Mouse (Mus musculus) lung, embryonic 15.5 days (tissue): ENCODE measurements around the gene Gsdme. TPM values are rescaled to one million over a fixed set of nuclear protein-coding genes. Genes with fewer than 3 reads are reported as not detected.

Experiments used
- ATAC-seq: fragments of 200-750 bp; cut with Nextera tagmentation; 2 replicates; pipeline ENCODE4 v1.8.0; 2017; ENCODE audit warnings: moderate number of reproducible peaks, borderline replicate concordance; ENCODE audit not compliant: low FRiP score, low TSS enrichment; ENCODE audit errors: extremely low read depth
- H3K27ac ChIP-seq: fragments of 300-500 bp; sonication (generic); 2 replicates; pipeline ENCODE4 v1.5.1; 2015; ENCODE audit warnings: moderate library complexity, mild to moderate bottlenecking, inconsistent platforms
- H3K27me3 ChIP-seq: fragments of 300-500 bp; sonication (generic); 2 replicates; pipeline ENCODE4 v1.6.1; 2015; ENCODE audit warnings: inconsistent platforms
- H3K36me3 ChIP-seq: fragments of 300-500 bp; sonication (generic); 2 replicates; pipeline ENCODE4 v1.6.1; 2015; ENCODE audit warnings: inconsistent platforms
- H3K4me1 ChIP-seq: fragments of 300-500 bp; sonication (generic); 2 replicates; pipeline ENCODE4 v1.6.1; 2015; ENCODE audit warnings: inconsistent platforms
- H3K4me2 ChIP-seq: fragments of 300-500 bp; sonication (generic); 2 replicates; pipeline ENCODE4 v1.6.1; 2015; ENCODE audit warnings: inconsistent platforms, mild to moderate bottlenecking, moderate library complexity
- H3K4me3 ChIP-seq: fragments of 300-500 bp; sonication (generic); 2 replicates; pipeline ENCODE4 v1.5.1; 2015; ENCODE audit warnings: mild to moderate bottlenecking, inconsistent platforms
- H3K9ac ChIP-seq: fragments of 300-500 bp; sonication (generic); 2 replicates; pipeline ENCODE4 v1.6.1; 2015; ENCODE audit warnings: inconsistent platforms
- H3K9me3 ChIP-seq: fragments of 300-500 bp; sonication (generic); 2 replicates; pipeline ENCODE4 v1.6.1; 2016; ENCODE audit warnings: inconsistent platforms
- WGBS: fragments of 180-500 bp; shearing (Covaris S2); methylation state at CpG from one replicate; pipeline ENCODE4 v1.1.7; 2015; 5-methylcytosine and 5-hydroxymethylcytosine counted together
- polyA plus RNA-seq: library from polyadenylated mRNA; unstranded; fragments of >200 nt; fragmentation: Nextera tagmentation; extraction: Ambion mirVana; gene quantifications from 2 replicates; pipeline ENCODE4 v1.2.1, GENCODE M21; 2015

Gene Gsdme
- polyA plus RNA-seq, 1 experiment from 2014 or later, result 36.0 TPM

DNA sequence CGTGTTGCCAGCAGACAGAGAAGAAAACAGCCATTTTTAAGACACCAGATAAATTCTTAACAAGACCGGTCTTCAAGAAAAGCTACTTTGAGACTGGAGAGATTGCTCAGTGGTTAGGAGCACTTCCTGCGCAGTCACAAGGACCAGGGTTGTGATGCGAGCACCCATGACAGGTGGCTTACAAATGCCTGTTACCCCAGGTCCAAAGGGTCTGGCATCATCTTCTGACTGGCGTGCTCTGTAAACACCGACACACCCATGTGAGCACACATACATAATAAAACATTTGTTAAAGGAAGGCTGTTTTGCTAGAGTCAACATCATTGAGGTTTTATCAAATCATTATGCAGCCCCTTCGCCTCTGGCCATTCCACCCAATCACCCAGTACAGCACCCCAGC lies 16.0 kb upstream of the Gsdme start:
- Histone ChIP-seq H3K9ac (no peak overlapping the region), H3K27ac (no peak overlapping the region), H3K4me3 (no peak overlapping the region), H3K36me3 (no peaks in the 10 kb centered on the region), H3K4me1 (no peaks in the 10 kb centered on the region), H3K9me3 (no peaks in the 10 kb centered on the region), H3K4me2 (no peak overlapping the region), H3K27me3 (no peaks in the 10 kb centered on the region)
- WGBS, result 83% methylated on average over 7 of the region's 7 CpGs
- ATAC-seq, result no peak

- Histone ChIP-seq H3K9ac (no peak overlapping the region), H3K27ac (no peak overlapping the region), H3K27me3 (no peaks in the 10 kb centered on the region), H3K4me1 (no peaks in the 10 kb centered on the region), H3K4me3 (no peak overlapping the region), H3K4me2 (no peak overlapping the region), H3K36me3 (no peaks in the 10 kb centered on the region), H3K9me3 (no peaks in the 10 kb centered on the region)
- ATAC-seq, result no peak
- WGBS, result 79% methylated on average over 4 of the region's 4 CpGs
Observed at GRCm38 (mm10) chr6:50273947-50274346, 10.3 kb upstream of the Gsdme start.

GRCm38 (mm10) chr6:50273416-50273815 lies 9.8 kb upstream of the Gsdme start:
- WGBS, result 68% methylated on average over 1 of the region's 1 CpGs
- no peaks in the 10 kb centered on the region for H3K9me3 ChIP-seq
- H3K4me3 ChIP-seq, result no peak overlapping the region
- no peak overlapping the region for H3K9ac ChIP-seq
- no peaks in the 10 kb centered on the region for H3K4me1 ChIP-seq
- no peaks in the 10 kb centered on the region for H3K27me3 ChIP-seq
- no peaks in the 10 kb centered on the region for H3K36me3 ChIP-seq
- no peak for ATAC-seq
- H3K4me2 ChIP-seq, result no peak overlapping the region
- H3K27ac ChIP-seq, result no peak overlapping the region

- Histone ChIP-seq H3K9ac (no peak overlapping the region), H3K27ac (no peak overlapping the region), H3K4me3 (no peak overlapping the region), H3K36me3 (no peaks in the 10 kb centered on the region), H3K9me3 (no peaks in the 10 kb centered on the region), H3K4me2 (peak overlapping the region; percentile 86), H3K27me3 (no peaks in the 10 kb centered on the region), H3K4me1 (0 out of 2 replicates have a peak, but pooled peaks cover 6% of the 10 kb centered on the region)
- 0 out of 2 replicates have a peak, but pooled peaks have one; percentile 28 for ATAC-seq
- 30% methylated on average over 7 of the region's 7 CpGs for WGBS
Observed at GRCm38 (mm10) chr6:50262310-50262709, 1.4 kb downstream of the Gsdme start.

- H3K27ac ChIP-seq, result no peak overlapping the region
- no peaks in the 10 kb centered on the region for H3K36me3 ChIP-seq
- WGBS, result under 1% methylated on average over 6 of the region's 6 CpGs
- H3K4me2 ChIP-seq, result peak overlapping the region; percentile 86
- H3K4me1 ChIP-seq, result 0 out of 2 replicates have a peak, but pooled peaks cover 6% of the 10 kb centered on the region
- peak overlapping the region; percentile 50 for H3K4me3 ChIP-seq
- peak overlapping the region; percentile 54 for H3K9ac ChIP-seq
- H3K27me3 ChIP-seq, result no peaks in the 10 kb centered on the region
- no peaks in the 10 kb centered on the region for H3K9me3 ChIP-seq
- no peak for ATAC-seq
Observed at GRCm38 (mm10) chr6:50261922-50262261, 1.8 kb downstream of the Gsdme start.

DNA sequence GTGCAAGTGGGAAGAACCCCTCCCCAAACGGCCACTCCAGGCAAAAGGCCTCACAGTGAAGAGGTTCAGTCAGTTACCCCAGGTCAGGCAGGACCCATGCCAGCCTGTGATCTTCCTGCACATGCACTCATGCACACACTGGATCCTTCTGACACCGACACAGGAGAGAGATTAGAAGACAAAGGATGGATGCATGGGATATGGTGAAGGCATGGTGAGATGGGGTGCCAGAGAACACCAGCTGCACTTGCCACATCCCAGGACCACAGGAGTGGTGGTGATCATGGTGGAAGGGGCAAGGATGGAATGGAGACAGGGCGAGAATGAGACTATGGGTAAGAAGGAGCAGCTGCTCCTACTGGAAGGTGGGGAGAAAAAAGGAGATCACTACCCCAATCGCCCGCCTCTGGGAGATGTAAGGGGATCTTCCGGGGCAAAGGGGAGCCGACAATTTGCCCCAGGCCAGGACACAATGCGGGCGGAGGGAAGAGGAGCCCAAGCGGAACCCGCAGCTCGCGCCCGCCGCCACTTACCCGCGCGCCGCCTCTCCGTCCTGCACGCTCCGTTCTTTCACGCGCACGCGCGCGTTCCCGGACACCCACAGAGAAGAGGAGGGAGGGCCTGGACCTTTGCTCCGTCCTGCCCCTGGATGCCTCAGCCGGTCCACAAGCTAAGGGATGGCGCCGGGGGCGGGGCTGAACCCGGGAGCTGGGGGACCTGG lies 2.3 kb downstream of the Gsdme start:
- Histone ChIP-seq H3K27ac (no peak overlapping the region), H3K4me1 (0 out of 2 replicates have a peak, but pooled peaks cover 6% of the 10 kb centered on the region), H3K36me3 (no peaks in the 10 kb centered on the region), H3K4me2 (peak overlapping the region; percentile 86), H3K27me3 (no peaks in the 10 kb centered on the region), H3K4me3 (peak overlapping the region; percentile 50), H3K9ac (peak overlapping the region; percentile 54), H3K9me3 (no peaks in the 10 kb centered on the region)
- peak; percentile 88 for ATAC-seq
- 3% methylated on average over 23 of the region's 35 CpGs for WGBS

DNA sequence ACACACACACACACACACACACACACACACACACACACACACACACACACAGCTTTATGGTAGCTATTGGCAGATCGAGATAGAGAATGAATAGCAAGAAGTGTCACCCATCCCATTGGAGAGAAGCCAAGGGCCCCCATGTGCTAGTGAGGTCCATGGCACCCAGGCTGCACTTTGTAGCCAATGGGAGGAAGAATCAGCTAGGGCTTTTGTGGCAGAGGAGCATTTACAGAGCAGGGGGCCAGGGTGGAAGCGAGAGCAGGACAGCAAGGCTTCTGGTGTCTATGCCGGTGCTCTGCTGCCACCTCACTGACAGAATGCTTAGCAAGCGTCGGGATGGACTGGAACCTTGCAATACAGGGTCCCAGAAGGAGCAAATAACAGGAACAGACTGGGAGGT lies 8.3 kb downstream of the Gsdme start:
- ATAC-seq, result no peak

GRCm38 (mm10) chr6:50254723-50255184 lies 8.9 kb downstream of the Gsdme start:
- no peaks in the 10 kb centered on the region for H3K27me3 ChIP-seq
- no peak overlapping the region for H3K4me3 ChIP-seq
- no peak overlapping the region for H3K9ac ChIP-seq
- WGBS, result 9% methylated on average over 10 of the region's 10 CpGs
- H3K4me2 ChIP-seq, result peak overlapping the region; percentile 48
- H3K27ac ChIP-seq, result peak overlapping the region; percentile 24; the same call in 1 of the 2 replicates
- H3K36me3 ChIP-seq, result no peaks in the 10 kb centered on the region
- H3K4me1 ChIP-seq, result peaks cover 15% of the 10 kb centered on the region
- ATAC-seq, result no peak; the same call in 1 of the 2 replicates
- no peaks in the 10 kb centered on the region for H3K9me3 ChIP-seq

More for the DNA sequence above, 8.3 kb downstream of the Gsdme start:
- 38% methylated on average over 5 of the region's 5 CpGs for WGBS
- Histone ChIP-seq H3K4me1 (peaks cover 15% of the 10 kb centered on the region), H3K27me3 (no peaks in the 10 kb centered on the region), H3K27ac (no peak overlapping the region), H3K4me2 (no peak overlapping the region), H3K36me3 (no peaks in the 10 kb centered on the region), H3K4me3 (no peak overlapping the region), H3K9me3 (no peaks in the 10 kb centered on the region), H3K9ac (no peak overlapping the region)

- Histone ChIP-seq H3K4me2 (no peak overlapping the region), H3K27ac (no peak overlapping the region), H3K9ac (no peak overlapping the region), H3K4me1 (peaks cover 15% of the 10 kb centered on the region), H3K36me3 (no peaks in the 10 kb centered on the region), H3K4me3 (no peak overlapping the region), H3K9me3 (no peaks in the 10 kb centered on the region), H3K27me3 (no peaks in the 10 kb centered on the region)
- 42% methylated on average over 5 of the region's 5 CpGs for WGBS
- no peak for ATAC-seq
Observed at GRCm38 (mm10) chr6:50252690-50253089, 11.0 kb downstream of the Gsdme start.

GRCm38 (mm10) chr6:50247791-50248190 lies 15.9 kb downstream of the Gsdme start:
- WGBS, result 84% methylated on average over 4 of the region's 4 CpGs
- H3K36me3 ChIP-seq, result no peaks in the 10 kb centered on the region
- H3K4me2 ChIP-seq, result no peak overlapping the region
- no peaks in the 10 kb centered on the region for H3K9me3 ChIP-seq
- ATAC-seq, result no peak
- H3K27me3 ChIP-seq, result no peaks in the 10 kb centered on the region
- H3K4me1 ChIP-seq, result 0 out of 2 replicates have a peak, but pooled peaks cover 4% of the 10 kb centered on the region
- no peak overlapping the region for H3K4me3 ChIP-seq
- H3K9ac ChIP-seq, result no peak overlapping the region
- no peak overlapping the region for H3K27ac ChIP-seq

- no peak for ATAC-seq
- H3K9ac ChIP-seq, result no peak overlapping the region
- H3K27ac ChIP-seq, result no peak overlapping the region
- 71% methylated on average over 2 of the region's 2 CpGs for WGBS
- H3K4me1 ChIP-seq, result 0 out of 2 replicates have a peak, but pooled peaks cover under 1% of the 10 kb centered on the region
- no peaks in the 10 kb centered on the region for H3K9me3 ChIP-seq
- no peak overlapping the region for H3K4me2 ChIP-seq
- no peaks in the 10 kb centered on the region for H3K36me3 ChIP-seq
- H3K27me3 ChIP-seq, result no peaks in the 10 kb centered on the region
- H3K4me3 ChIP-seq, result no peak overlapping the region
Observed at GRCm38 (mm10) chr6:50247356-50247755, 16.3 kb downstream of the Gsdme start.

- no peaks in the 10 kb centered on the region for H3K27me3 ChIP-seq
- no peak for ATAC-seq
- WGBS, result 72% methylated on average over 4 of the region's 4 CpGs
- H3K9me3 ChIP-seq, result no peaks in the 10 kb centered on the region
- H3K4me1 ChIP-seq, result no peaks in the 10 kb centered on the region
- H3K4me2 ChIP-seq, result no peak overlapping the region
- H3K36me3 ChIP-seq, result no peaks in the 10 kb centered on the region
- no peak overlapping the region for H3K27ac ChIP-seq
- no peak overlapping the region for H3K9ac ChIP-seq
- H3K4me3 ChIP-seq, result no peak overlapping the region
Observed at GRCm38 (mm10) chr6:50244967-50245366, 18.7 kb downstream of the Gsdme start.
